Mouse (Mus musculus): ENCODE data around the gene Pom121l2. TPM values are rescaled to one million over a fixed set of nuclear protein-coding genes. Genes with fewer than 3 reads are reported as not detected.

Gene Pom121l2
- polyA plus RNA-seq, 1 experiment, result not detected

DNA sequence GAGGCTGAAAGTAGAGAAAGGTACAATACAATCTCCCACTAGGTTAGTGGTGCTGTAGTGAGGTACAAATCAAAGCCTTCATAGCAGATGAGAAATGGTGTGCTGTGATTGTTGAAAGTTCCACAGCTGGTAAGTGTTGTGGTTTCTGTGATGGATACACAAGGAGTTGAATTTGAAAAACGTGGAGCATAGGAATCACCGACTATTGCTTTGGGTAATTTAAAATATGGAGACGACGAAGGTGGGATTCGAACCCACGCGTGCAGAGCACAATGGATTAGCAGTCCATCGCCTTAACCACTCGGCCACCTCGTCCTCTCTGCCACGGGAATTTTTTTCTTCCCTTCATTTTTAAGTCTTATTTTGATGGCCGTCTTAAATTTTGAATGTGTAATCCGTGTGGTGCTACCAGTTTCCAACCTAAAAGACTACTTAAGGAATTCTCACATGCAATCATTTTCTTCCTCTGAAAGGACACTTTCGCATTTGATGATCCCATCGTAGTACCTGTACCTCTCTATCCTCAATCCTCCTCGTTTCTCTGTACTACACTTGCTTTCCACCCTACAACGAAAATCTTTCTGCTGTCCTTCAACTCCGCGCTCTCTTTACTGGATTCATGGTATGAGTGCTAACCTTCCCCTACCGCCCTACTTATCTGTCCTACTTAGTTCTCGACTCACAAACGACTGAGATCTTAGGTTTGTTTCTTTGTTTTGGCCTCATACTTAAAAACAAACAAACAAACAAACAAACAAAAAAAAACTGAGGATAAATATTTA lies 13.2 kb downstream of the Pom121l2 start:
- Histone ChIP-seq H3K27me3 (ENCODE audit: control insufficient read depth, insufficient read depth, low read length) (peaks cover 46% of the 10 kb centered on the region), H3K36me3 (ENCODE audit: control insufficient read depth, insufficient read depth, low read length) (no peaks in the 10 kb centered on the region), H3K4me3 (ENCODE audit: low read depth, low read length) (no peak overlapping the region), H3K4me1 (ENCODE audit: control insufficient read depth, insufficient read depth, insufficient read length, low read length) (peaks cover 6% of the 10 kb centered on the region; the same call in 1 of the 2 replicates), H3K27ac (ENCODE audit: insufficient read depth, low read depth, low read length) (no peak overlapping the region)
- WGBS, result 8% methylated on average over 22 of the region's 22 CpGs
- TF ChIP-seq POLR2A (IDR thresholded peaks at IDR 0.05; ENCODE audit: low read depth, low read length), result no peak
- no peak for TF ChIP-seq CTCF (IDR thresholded peaks at IDR 0.05; ENCODE audit: extremely low read depth, insufficient read length, insufficient replicate concordance, low read depth, low read length)

DNA sequence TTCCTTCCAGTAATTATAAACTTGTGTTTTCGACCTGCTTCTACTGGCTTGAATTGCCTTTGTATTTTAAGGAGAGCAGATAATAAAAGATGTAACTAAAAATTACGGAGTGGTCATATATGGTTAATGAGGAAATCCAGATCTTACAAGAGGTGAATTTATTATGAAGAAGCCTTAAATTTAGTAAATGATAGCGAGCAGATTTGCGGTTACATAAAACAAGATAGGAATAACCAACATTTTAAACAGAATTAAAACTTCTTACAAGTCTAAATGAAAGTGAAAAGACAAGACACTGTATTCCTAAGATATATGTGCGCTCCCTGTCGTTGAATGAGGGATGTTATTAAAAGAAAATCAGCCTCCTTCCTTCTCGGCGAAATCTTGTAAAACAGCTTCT lies 13.9 kb downstream of the Pom121l2 start:
- 8% methylated on average over 8 of the region's 8 CpGs for WGBS
- H3K27me3 ChIP-seq (ENCODE audit: control insufficient read depth, insufficient read depth, low read length), result peaks cover 52% of the 10 kb centered on the region
- H3K4me1 ChIP-seq (ENCODE audit: control insufficient read depth, insufficient read depth, insufficient read length, low read length), result peaks cover 6% of the 10 kb centered on the region; the same call in 1 of the 2 replicates
- no peak overlapping the region for H3K27ac ChIP-seq (ENCODE audit: insufficient read depth, low read depth, low read length)
- no peaks in the 10 kb centered on the region for H3K36me3 ChIP-seq (ENCODE audit: control insufficient read depth, insufficient read depth, low read length)
- TF ChIP-seq CTCF (IDR thresholded peaks at IDR 0.05; ENCODE audit: extremely low read depth, insufficient read length, insufficient replicate concordance, low read depth, low read length) (no peak), POLR2A (IDR thresholded peaks at IDR 0.05; ENCODE audit: low read depth, low read length) (no peak)
- peak overlapping the region; percentile 57 for H3K4me3 ChIP-seq (ENCODE audit: low read depth, low read length)

DNA sequence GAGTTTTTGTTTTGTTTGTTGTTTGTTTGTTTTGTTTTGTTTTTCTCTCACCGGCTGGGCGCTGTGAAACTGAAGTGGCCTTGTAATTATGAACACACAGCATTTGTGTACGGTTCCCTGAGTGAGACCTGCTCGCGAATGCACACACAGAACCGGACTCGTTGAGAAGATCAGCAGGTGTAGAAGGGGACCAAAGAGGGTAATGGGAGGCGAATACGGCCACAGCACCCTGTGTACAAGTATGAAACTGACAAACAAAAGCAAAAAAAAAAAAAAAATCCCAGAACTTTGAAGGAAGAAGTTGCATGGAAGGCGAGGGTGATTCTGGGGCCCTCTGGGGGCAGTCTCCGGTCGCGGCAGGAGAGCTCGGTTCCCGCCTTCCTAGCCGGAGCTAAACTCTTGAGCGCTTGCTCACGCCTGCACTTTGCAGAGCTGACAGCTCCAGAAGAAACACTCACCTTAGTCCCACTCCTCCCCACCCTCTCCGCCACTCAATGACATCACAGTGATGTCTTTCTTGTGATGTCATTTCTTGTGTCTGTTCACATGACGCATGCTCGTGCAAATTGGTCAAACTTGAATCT lies 14.4 kb downstream of the Pom121l2 start:
- no peaks in the 10 kb centered on the region for H3K36me3 ChIP-seq (ENCODE audit: control insufficient read depth, insufficient read depth, low read length)
- no peak for TF ChIP-seq CTCF (IDR thresholded peaks at IDR 0.05; ENCODE audit: extremely low read depth, insufficient read length, insufficient replicate concordance, low read depth, low read length)
- 2% methylated on average over 21 of the region's 21 CpGs for WGBS
- H3K27ac ChIP-seq (ENCODE audit: insufficient read depth, low read depth, low read length), result no peak overlapping the region
- peak overlapping the region; percentile 57 for H3K4me3 ChIP-seq (ENCODE audit: low read depth, low read length)
- H3K4me1 ChIP-seq (ENCODE audit: control insufficient read depth, insufficient read depth, insufficient read length, low read length), result peaks cover 6% of the 10 kb centered on the region; the same call in 1 of the 2 replicates
- H3K27me3 ChIP-seq (ENCODE audit: control insufficient read depth, insufficient read depth, low read length), result peaks cover 56% of the 10 kb centered on the region

DNA sequence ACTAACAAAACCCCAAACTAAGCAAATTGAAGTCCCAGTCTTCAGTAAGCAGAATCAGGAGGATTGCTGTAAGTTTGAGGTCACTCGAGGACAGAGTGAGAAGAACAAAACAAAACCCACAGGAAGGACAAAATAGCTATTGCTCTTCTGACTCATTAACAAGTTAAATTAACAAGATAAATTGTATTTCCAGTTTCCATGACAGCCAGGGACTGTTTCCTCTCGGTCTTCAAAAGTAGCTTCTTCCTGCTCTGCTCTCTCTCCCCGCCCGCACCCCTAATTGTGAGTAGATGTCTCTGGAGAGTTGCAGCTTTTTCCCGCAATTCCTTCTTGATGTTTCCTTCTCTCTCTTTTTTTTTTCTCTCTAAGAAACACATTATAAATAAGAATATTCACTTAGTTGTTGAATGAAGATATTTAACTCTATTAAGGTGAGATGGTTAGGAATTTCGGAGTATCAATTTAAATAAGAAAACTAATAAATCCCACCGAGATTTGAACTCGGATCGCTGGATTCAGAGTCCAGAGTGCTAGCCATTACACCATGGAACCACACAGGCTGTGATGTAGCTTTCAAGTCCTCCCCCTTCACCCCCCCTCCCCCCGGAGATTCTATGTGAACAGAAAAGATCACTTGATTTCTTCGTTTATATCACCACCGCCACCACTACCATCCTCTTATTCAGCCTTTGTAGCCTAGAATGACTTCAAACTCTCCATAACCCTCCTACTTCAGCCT lies 15.3 kb downstream of the Pom121l2 start:
- Histone ChIP-seq H3K27me3 (ENCODE audit: control insufficient read depth, insufficient read depth, low read length) (peaks cover 56% of the 10 kb centered on the region), H3K27ac (ENCODE audit: insufficient read depth, low read depth, low read length) (no peak overlapping the region), H3K4me3 (ENCODE audit: low read depth, low read length) (0 out of 2 replicates have a peak overlapping the region, but pooled peaks have one; percentile 24), H3K4me1 (ENCODE audit: control insufficient read depth, insufficient read depth, insufficient read length, low read length) (peaks cover 6% of the 10 kb centered on the region; the same call in 1 of the 2 replicates), H3K36me3 (ENCODE audit: control insufficient read depth, insufficient read depth, low read length) (no peaks in the 10 kb centered on the region)
- 7% methylated on average over 12 of the region's 12 CpGs for WGBS
- TF ChIP-seq CTCF (IDR thresholded peaks at IDR 0.05; ENCODE audit: extremely low read depth, insufficient read length, insufficient replicate concordance, low read depth, low read length), result no peak
- no peak for TF ChIP-seq POLR2A (IDR thresholded peaks at IDR 0.05; ENCODE audit: low read depth, low read length)

DNA sequence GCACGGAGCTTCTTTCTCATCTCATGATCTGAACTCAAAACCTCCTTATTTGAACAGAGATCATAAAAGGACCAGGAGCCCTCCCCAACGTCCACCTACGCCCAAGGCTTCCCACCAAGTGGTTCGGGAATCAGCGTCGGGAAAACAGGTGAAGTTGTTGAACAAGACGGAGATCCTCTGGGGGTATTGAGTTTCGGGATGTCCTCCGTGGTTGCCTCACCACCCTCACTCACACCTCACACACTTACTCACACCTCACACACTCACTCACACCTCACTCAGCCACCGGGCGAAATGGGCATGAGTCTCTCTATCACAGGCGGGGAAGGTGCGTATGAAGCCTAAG lies 15.8 kb downstream of the Pom121l2 start:
- no peak for TF ChIP-seq CTCF (IDR thresholded peaks at IDR 0.05; ENCODE audit: extremely low read depth, insufficient read length, insufficient replicate concordance, low read depth, low read length)
- TF ChIP-seq POLR2A (IDR thresholded peaks at IDR 0.05; ENCODE audit: low read depth, low read length), result no peak
- no peak overlapping the region for H3K27ac ChIP-seq (ENCODE audit: insufficient read depth, low read depth, low read length)
- WGBS, result 9% methylated on average over 13 of the region's 13 CpGs
- peaks cover 59% of the 10 kb centered on the region for H3K27me3 ChIP-seq (ENCODE audit: control insufficient read depth, insufficient read depth, low read length)
- H3K36me3 ChIP-seq (ENCODE audit: control insufficient read depth, insufficient read depth, low read length), result no peaks in the 10 kb centered on the region
- peaks cover 6% of the 10 kb centered on the region; the same call in 1 of the 2 replicates for H3K4me1 ChIP-seq (ENCODE audit: control insufficient read depth, insufficient read depth, insufficient read length, low read length)
- H3K4me3 ChIP-seq (ENCODE audit: low read depth, low read length), result peak overlapping the region; percentile 24

DNA sequence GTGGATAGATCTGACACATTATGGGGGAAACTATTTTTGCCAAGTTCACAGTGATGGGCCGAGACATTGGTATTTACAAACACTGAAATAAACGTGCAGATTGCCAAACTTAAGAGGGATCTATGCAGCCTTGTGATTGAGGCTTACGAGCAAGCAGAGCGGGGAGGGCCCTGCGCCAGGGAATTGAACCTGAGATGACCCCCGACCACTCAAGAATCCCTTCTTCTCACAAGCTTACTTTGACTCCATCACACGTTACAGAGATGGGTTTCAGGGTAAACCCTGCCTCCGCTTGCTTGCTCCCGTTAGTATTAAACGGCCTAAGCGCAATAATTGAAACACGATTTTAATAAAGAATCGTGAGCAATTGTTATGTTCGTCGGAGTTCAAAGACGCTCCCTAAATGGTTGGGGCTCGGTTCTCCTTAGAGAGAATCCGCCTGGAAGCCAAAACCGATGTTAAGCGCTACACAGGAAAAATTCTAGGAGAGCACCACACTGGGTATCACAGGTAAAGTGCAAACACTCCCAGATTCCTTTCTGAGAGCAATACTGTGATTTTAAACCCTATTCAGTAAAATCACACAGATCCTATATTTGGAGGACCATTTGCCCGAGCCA lies 16.3 kb downstream of the Pom121l2 start:
- Histone ChIP-seq H3K4me1 (ENCODE audit: control insufficient read depth, insufficient read depth, insufficient read length, low read length) (peaks cover 6% of the 10 kb centered on the region; the same call in 1 of the 2 replicates), H3K27ac (ENCODE audit: insufficient read depth, low read depth, low read length) (no peak overlapping the region), H3K4me3 (ENCODE audit: low read depth, low read length) (no peak overlapping the region), H3K36me3 (ENCODE audit: control insufficient read depth, insufficient read depth, low read length) (no peaks in the 10 kb centered on the region), H3K27me3 (ENCODE audit: control insufficient read depth, insufficient read depth, low read length) (peaks cover 59% of the 10 kb centered on the region)
- WGBS, result 10% methylated on average over 21 of the region's 21 CpGs
- TF ChIP-seq POLR2A (IDR thresholded peaks at IDR 0.05; ENCODE audit: low read depth, low read length), result no peak
- no peak for TF ChIP-seq CTCF (IDR thresholded peaks at IDR 0.05; ENCODE audit: extremely low read depth, insufficient read length, insufficient replicate concordance, low read depth, low read length)
